Comparison of ENCODE assay signal across 8 mouse cellular contexts in the genomic region with DNA sequence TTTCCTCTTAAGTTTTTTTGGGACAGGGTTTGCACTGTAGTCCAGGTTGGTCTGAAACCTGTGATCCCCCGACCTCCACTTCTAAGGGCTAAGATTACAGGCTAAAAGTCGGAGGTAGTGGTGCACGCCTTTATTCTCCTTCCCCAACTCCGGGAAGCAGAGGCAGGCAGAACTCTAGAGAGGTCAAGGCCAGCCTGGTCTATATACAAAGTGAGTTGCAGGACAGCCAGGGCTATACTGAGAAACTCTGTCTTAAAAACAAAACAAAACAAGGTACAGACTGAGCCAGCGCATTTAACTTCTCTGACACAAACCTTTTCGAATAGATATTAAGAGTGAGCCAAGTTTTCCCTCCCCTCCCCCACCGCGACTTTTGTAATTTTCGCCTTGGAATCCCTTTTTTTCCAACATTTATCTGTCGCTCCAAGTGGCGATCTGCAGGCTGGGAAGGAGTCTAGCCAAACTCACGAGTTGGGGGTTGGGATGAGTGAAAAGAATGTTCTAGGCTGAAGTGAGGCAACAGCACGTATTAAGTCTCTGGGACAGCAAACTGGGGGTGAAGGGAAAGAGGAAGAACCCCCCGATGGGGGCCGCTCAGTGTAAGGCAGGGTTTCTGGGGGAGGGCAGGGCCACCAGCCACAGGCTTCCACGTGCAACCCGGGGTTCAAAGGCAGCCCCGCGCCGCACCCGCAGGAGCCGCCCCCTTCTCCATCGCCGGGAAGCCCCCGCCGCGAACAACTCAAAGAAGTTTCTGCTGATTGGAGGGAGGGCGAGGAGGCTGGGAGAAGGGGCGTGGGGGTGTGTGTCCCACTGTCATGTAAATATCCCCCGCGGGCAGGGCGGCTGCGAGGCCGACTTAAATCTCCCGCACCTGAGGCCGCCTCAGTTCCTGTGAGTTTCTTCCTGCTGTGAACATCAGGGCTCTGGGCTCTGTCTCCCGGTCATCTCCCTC. TPM values are rescaled to one million over a fixed set of nuclear protein-coding genes. Genes with fewer than 3 reads are reported as not detected.
A peak's percentile ranks its signal among the peaks of the same experiment; 100 is the strongest.
DNase-seq lines count a peak whose midpoint lies in the region; ATAC-seq and TF ChIP-seq lines count a peak whose summit lies in the region.

No protein-coding gene starts in this region.

- no peaks in the 10 kb centered on the region for H3K27me3 ChIP-seq in lung, embryonic 16.5 days (ENCODE audit: control insufficient read depth, insufficient read depth, low read depth, low read length)

- H3K4me3 ChIP-seq in layer of hippocampus, adult 2 months = peak overlapping the region; percentile 55
- peak overlapping the region; percentile 64 for H3K4me3 ChIP-seq in lung, embryonic 16.5 days (ENCODE audit: low read length)

- peaks cover 25% of the 10 kb centered on the region for H3K4me1 ChIP-seq in lung, embryonic 16.5 days (replicated peaks; ENCODE audit: control insufficient read depth, insufficient read depth, low read length)

- peak overlapping the region; percentile 85 for H3K9ac ChIP-seq in lung, embryonic 16.5 days (ENCODE audit: low read length)

- 6% methylated on average over 33 of the region's 37 CpGs for WGBS in lung, embryonic 16.5 days

- no peaks in the 10 kb centered on the region for H3K36me3 ChIP-seq in lung, embryonic 16.5 days (ENCODE audit: control insufficient read depth, insufficient read depth, low read length)

- H3K9me3 ChIP-seq in lung, embryonic 16.5 days (ENCODE audit: control insufficient read depth, low read length) = no peaks in the 10 kb centered on the region

- TF ChIP-seq CTCF in layer of hippocampus, adult 2 months (conservative IDR thresholded peaks at IDR 0.05) = no peak

- peak; percentile 64 for ATAC-seq in granulocyte monocyte progenitor cell, adult 5-6 weeks (replicated peaks; ENCODE audit: poor library complexity, severe bottlenecking)
- peak; percentile 37 for ATAC-seq in lung, embryonic 16.5 days (ENCODE audit: low read depth)

- H3K27ac ChIP-seq in layer of hippocampus, adult 2 months = peak overlapping the region; percentile 84
- peak overlapping the region; percentile 97 for H3K27ac ChIP-seq in lung, embryonic 16.5 days (ENCODE audit: low read length)

- DNase-seq in layer of hippocampus, adult 2 months (ENCODE audit: low spot score in 2 of 2) = no peak
- DNase-seq in layer of hippocampus, adult 9-11 months = no peak
- peak; percentile 20 for DNase-seq in brain, adult 2 months (ENCODE audit: low read depth, low spot score)
- peak; percentile 33 for DNase-seq in kidney, adult 18-20 months
- DNase-seq in ovary, postnatal 14 days (ENCODE audit: low spot score) = peak; percentile 41
- no peak for DNase-seq in layer of hippocampus, adult 8-10 months (ENCODE audit: low spot score in 2 of 2)

- peak overlapping the region; percentile 79 for H3K4me2 ChIP-seq in lung, embryonic 16.5 days (ENCODE audit: low read depth, low read length)

RNA-seq across cellular contexts. Expression of gene Set, which starts 4.3 kb away (rescaled TPM):
- total RNA-seq in layer of hippocampus, adult 2 months (2021) = 100 to 1,000 TPM; 171 to 197 TPM
- total RNA-seq in granulocyte monocyte progenitor cell, adult 5-6 weeks (2014; fragmentation: Nextera tagmentation) = 415 and 437 TPM in 2 replicates
- 2,035 and 2,054 TPM in 2 replicates for total RNA-seq in granulocyte monocyte progenitor cell, adult 5-6 weeks (2017)
- 350 and 369 TPM in 2 replicates for polyA plus RNA-seq in lung, embryonic 16.5 days (2015; fragmentation: Nextera tagmentation; extraction: Ambion mirVana)
- 100 to 1,000 TPM; 179 to 198 (median 186) TPM for total RNA-seq in layer of hippocampus, adult 8-10 months (2022)

RNA-seq across cellular contexts. Expression of gene Wdr34, which starts 12.8 kb away (rescaled TPM):
- 10 to 100 TPM; 37.3 to 37.4 TPM for total RNA-seq in layer of hippocampus, adult 2 months (2021)
- 21.9 and 23.1 TPM in 2 replicates for total RNA-seq in granulocyte monocyte progenitor cell, adult 5-6 weeks (2014; fragmentation: Nextera tagmentation)
- 11.5 and 14.1 TPM in 2 replicates for total RNA-seq in granulocyte monocyte progenitor cell, adult 5-6 weeks (2017)
- polyA plus RNA-seq in lung, embryonic 16.5 days (2015; fragmentation: Nextera tagmentation; extraction: Ambion mirVana) = 29.4 and 32.9 TPM in 2 replicates
- 10 to 100 TPM; 36.9 to 45.0 (median 39.9) TPM for total RNA-seq in layer of hippocampus, adult 8-10 months (2022)

RNA-seq across cellular contexts. Expression of gene Pkn3, which starts 16.0 kb away (rescaled TPM):
- total RNA-seq in layer of hippocampus, adult 2 months (2021) = 1 to 10 TPM; 1.7 to 2.1 TPM
- total RNA-seq in granulocyte monocyte progenitor cell, adult 5-6 weeks (2014; fragmentation: Nextera tagmentation) = 10.1 and 13.1 TPM in 2 replicates
- 4.6 and 14.9 TPM in 2 replicates for total RNA-seq in granulocyte monocyte progenitor cell, adult 5-6 weeks (2017)
- 14.2 and 16.7 TPM in 2 replicates for polyA plus RNA-seq in lung, embryonic 16.5 days (2015; fragmentation: Nextera tagmentation; extraction: Ambion mirVana)
- 1 to 10 TPM; 2.1 to 6.1 (median 3.5) TPM for total RNA-seq in layer of hippocampus, adult 8-10 months (2022)

RNA-seq across cellular contexts. Expression of gene Zdhhc12, which starts 32.0 kb away (rescaled TPM):
- 1 to 10 TPM; 7.6 to 9.1 TPM for total RNA-seq in layer of hippocampus, adult 2 months (2021)
- 21.5 and 24.1 TPM in 2 replicates for total RNA-seq in granulocyte monocyte progenitor cell, adult 5-6 weeks (2014; fragmentation: Nextera tagmentation)
- total RNA-seq in granulocyte monocyte progenitor cell, adult 5-6 weeks (2017) = 11.0 and 20.7 TPM in 2 replicates
- polyA plus RNA-seq in lung, embryonic 16.5 days (2015; fragmentation: Nextera tagmentation; extraction: Ambion mirVana) = 32.0 and 33.5 TPM in 2 replicates
- 10 to 100 TPM in 2 of 4 experiments, 1 to 10 TPM in 2; 7.3 to 14.0 (median 10.4) TPM for total RNA-seq in layer of hippocampus, adult 8-10 months (2022)

Comparison
In these comparisons a context has a peak if more than half of its experiments do, and no peak if none do; other contexts are left out.
1. DNase-seq: peak in brain, adult 2 months (single experiment), kidney, adult 18-20 months (single experiment) and ovary, postnatal 14 days (single experiment); none in layer of hippocampus, adult 2 months (0 of 2), layer of hippocampus, adult 9-11 months (single experiment) and layer of hippocampus, adult 8-10 months (0 of 2).